Mouse (Mus musculus) spleen, postnatal 36 days (tissue): ENCODE data around the gene Samd4b.
A peak's percentile ranks its signal among the peaks of the same experiment; 100 is the strongest.

Experiments
- DNase-seq, 2 experiments: peaks; one replicate each; pipeline ENCODE4 v3.0.0; 2022; ENCODE audit warnings: low spot score in 2 of 2, mixed read lengths in 1 of 2

The Samd4b gene

DNA sequence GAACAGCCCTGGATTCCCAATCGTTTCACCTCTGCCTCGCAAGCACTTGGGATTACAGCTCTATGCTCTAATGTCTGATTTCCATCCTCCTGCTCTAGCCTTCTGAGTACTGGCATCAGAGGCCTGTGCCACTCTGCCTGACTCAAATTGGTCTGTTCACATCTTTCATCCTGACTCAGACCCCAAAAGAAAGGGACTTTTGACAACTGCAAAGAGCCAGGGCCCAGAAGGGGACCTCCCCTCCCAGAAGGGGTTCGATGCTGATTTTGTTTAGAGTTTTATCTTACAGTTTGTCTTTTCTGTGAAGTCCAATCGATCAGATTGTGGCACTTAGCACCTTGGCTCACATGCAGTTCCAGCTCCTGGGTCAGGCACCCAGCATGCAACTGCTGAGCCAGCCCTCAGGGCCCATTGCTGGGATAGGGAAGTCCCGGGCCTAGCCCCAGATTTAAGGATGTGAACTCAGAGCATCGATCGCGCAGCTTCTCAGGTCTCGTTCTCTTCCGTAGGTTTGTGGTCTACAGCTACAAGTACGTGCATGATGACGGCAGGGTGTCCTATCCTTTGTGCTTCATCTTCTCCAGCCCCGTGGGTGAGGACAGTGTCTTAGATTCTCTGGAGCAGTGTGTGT, 153.5 kb downstream of the Samd4b start:
- DNase-seq, result no peak

DNA sequence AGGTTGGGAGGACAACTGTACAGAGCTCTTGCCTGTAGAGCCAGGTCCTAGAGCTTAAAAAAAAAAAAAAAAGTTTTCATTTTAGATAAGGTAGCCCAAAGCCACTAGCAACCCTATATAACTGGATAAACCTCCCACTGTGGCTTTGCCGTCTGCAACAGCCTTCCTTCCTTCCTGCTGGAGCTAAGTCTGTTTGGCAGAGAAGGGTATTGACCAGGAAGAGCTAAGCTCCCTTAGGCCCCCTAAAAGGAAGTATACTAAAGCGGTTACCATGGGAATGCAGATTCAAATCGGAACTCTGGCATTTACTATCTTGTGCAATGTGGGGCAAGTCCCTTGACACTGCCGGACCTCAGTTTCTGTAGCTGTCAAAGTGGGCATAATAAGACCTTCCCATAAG, 155.3 kb downstream of the Samd4b start:
- peak; percentile 51 to 63 for DNase-seq

DNA sequence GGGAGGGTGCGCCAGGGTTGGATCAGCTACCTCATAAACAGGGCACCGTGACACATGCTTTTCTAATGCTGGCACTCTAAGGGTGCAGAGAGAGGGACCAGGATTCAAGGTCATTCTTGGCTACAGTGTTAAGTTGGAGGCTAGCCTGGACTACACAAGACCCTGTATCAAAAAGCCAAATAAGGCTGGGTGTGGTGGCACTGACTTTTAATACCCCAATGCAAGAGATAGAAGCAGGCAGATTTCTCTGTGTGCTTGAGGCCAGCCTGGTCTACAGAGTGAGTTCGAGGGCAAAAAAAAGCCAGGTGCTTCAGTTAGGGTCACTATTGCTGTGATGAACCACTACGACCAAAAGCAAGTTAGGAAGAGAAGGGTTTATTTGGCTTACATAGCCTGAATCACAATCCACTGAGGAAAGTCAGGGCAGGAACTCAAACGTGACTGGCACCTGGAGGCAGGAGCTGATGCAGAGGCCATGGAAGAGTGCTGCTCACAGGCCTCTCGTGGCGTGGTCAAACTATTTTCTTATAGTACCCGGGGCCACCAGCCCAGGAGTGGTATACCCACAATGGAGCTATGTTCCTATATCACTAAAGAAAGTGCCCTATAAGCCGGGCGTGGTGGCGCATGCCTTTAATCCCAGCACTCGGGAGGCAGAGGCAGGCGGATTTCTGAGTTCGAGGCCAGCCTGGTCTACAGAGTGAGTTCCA, 156.0 kb downstream of the Samd4b start:
- no peak for DNase-seq

DNA sequence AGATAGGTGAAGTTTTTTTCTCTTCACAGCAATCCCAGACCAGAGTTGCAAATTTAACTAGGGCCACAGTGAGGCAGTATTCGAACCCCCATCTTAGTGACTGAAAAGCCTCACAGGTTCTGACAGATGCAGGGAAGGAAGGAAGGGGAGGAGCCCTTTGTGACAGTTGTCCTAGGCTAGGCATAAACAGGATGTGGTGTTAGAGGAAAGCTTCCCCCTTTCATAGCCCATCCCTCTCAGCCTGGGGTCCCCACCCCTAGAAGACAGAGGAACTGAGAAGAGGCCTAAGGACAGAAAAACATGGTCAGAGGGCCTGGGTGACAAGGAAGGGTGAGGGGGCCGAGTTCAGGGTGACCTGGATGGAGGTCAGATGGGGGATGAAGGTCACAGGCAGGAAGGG, 157.2 kb downstream of the Samd4b start:
- DNase-seq, result peak; percentile 90 to 92

DNA sequence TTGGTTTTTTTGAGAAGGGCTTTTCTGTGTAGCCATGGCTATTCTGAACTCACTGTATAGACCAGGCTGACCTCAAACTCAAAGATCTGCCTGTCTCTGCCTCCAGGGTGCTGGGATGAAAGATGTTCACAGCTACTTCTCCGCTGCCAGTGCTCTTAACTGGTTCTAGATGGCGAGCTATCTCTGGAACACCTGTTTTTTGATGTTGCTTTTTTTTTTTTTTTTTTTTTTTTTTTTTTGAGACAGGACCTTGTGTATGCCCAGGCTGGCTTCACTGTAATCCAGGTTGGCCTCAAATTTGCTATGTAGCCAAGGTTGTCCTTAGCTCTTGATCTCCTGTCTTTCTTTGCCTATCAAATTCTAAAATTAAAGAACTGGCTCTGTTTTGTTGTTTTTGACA, 159.2 kb downstream of the Samd4b start:
- DNase-seq, result no peak

DNA sequence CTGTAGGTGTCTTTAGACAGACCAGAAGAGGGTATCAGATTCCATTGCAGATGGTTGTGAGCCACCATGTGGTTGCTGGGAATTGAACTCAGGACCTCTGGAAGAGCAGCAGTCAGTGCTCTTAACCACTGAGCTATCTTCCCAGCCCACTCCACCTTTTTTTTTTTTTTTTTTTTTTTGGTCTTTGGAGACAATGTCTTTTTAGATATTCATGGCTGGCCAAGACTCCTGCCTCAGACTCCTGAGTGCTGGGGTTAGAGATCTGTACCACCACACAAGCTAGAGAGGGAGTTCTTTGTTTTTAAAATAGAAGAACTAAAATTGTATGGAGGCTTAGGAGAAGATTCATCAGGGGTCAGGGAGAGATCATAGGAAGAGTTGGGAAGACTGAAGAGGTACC, 160.0 kb downstream of the Samd4b start:
- no peak for DNase-seq

DNA sequence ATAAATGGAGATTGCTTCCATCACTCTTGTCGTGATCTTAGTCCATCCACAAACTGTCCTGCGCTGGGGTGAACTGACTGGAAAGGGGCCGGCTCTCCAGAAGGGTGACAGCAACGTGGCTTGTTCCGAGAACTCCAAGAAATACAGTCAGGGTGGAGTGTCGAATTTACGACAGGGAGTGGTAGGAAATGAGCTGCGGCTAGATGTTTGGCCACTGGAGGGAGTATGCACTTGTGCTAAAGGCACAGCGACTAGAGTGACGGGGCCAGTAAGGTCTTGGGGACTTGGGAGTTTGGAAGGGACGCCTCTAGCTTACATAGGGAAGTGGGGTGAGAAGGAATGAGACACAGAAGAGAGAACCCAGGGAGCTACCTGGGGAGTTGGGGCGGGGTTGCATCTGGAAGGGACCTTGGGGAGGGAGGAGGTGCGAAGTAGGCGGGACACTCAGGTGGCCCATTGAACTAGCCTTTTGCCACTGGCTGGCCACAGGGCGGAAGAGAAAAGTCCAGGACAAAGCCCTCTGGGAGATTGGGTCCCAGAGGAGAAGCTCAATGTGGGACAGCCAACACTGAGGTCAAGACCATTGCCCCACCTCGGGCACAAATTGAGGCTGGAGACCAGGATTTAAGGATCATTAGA, 160.9 kb downstream of the Samd4b start, which contains the start of gene Gmfg:
Gene Gmfg (plus strand): TSS at position 516 of the 639 bp plus-strand sequence.
- DNase-seq, result peak; percentile 81 to 90

DNA sequence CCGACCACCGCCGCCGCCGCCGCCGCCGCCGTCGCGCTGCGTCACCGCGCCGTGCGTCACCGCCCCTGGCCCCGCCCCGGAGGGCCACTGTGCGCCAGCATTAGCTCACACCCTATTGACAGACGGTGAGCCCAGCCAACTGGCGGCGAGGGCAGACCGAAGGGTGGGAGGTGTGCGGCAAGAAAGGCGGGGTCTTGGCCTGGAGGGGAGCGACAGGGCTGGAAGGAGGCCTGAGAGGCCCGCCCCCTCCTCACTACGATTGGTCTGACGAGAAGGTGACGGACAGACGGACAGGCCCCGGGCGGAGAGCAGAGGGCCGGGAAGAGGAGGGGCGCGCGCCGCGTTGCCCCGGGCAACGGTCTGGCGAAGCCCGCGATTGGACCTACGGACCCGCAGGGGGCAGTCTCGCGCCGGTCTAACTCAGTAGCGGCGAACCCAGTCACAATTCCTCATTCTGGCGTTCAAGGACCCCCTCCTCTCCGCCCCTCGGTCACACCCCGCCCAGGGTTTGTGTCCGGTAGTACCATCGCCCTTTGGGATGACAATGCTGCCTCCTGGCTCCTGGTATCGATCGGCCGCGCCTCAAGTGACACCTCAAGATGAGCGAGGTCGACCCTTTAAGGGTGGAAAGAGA, 161.6 kb downstream of the Samd4b start:
- DNase-seq, result peak; percentile 100

DNA sequence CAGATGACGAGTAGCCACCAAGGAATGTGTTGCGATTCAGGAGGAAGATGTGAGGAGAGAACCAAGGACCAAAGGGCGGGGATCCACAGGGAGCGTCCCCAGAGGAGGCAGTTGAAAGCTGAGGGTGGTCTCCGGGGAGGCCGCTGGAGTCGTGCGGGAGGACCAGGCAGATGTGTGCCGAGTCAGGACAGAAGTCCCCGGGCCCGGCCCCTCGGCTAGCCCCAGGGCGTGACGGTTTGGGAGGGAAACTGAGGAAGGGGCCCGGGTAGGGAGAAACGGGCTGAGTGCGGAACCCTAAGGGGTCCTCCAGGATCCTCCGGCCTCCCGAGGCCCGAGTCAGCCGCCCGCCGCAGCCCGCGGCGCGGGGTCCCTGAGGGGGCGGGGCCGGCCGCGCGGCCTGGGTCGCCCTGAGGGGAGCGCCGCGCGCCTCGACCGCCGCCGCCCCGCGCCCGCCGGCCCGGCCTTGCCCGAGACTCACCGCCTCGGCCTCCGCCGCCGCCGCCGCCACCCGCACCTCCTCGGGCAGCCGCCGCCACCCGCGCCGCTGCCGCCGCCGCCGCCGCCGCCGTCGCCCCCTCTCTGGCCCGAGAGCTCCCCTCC, 162.2 kb downstream of the Samd4b start:
- DNase-seq, result peak; percentile 28 to 39

DNA sequence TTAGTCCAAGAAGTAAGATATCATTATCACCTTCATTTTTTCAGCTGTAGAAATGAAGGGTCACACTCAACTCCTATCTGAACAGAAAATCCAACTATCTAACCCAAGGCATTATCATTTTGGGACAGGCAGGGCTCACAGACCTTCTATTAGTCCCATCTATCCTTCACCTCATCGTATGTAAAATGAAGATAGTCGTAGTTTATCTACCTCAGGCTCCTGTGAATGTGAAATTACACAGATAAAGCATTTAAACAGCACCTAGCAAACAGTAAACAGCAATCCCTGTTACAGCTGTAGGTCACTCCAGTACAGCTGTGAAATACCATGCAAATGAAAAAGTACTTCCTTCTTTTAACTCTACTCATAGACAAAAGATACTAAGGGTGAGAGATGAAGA, 165.7 kb downstream of the Samd4b start:
- DNase-seq, result no peak

DNA sequence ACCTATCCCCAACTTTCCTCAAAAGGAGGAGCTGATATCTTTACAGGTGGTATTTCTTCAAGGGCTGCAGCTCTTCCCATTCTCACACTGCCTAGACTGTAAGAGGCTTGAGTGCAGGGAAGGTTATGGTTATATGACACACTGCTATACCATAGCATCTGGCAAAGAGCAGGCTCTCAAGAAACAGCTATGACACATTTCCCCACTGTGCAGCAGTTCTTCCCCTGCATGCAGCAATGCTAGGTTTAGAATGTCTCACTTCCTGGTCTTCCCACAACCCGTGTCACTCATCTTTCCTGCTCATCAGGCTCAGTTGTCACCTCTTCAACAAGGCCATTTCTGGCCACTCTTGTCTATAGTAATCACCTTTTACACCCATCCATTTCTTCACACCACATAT, 167.4 kb downstream of the Samd4b start:
- DNase-seq, result no peak

DNA sequence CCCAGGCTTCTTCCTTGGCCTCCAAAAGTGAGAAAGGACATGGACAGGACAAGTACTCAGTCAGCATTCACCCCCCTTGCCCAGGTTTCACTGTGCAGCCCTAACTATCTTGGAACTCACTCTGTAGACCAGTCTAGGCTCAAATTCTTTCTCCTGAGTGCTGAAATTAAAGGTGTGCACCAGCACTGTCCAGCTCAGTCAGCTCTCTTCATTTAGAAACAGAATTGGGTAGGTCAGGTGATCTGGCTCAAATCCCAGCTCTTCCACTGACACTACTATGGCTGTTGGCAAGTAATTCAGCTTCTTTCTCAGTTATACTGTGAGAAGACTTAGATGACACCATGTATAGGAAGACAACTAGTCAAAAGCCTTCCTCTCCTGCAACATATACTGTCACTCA, 170.2 kb downstream of the Samd4b start:
- DNase-seq, result no peak

DNA sequence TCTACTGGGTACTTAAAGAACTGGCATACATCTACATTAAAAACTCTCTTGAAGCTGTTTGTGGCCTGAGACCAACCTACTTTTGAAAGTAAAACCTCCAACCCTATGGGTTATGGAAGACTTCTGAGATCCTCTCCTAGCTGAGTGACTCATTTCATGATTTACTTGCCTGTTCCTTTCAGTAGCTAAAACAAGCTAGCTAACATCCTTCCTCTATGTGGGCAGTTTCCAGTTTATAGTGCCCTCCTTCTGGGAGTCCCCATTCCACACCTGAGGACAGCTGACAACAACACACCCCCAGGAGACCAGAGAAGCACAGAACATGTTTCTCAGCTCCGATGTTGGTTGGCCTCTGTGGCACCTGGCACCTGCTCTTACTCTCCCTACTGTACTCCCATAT, 174.9 kb downstream of the Samd4b start:
- no peak for DNase-seq

DNA sequence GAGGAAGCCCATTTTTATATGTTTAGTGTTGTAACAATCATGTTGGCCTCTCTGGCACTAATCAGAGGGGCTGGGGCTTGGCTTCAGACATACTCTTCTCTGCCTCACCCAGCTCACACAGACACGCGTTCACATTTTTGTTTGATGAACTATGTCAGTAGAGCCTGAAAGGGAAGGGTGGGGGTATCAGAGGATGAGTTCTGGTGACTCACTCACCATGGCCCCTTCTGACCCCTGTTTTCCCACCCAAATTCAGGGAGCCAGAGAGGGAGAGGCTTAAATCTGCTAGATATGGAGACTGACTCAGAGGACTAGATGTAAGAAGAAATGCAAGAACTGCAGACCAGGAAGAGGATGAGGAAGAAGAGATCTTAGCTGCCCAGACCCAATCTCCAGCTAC, 178.5 kb downstream of the Samd4b start:
- no peak for DNase-seq

DNA sequence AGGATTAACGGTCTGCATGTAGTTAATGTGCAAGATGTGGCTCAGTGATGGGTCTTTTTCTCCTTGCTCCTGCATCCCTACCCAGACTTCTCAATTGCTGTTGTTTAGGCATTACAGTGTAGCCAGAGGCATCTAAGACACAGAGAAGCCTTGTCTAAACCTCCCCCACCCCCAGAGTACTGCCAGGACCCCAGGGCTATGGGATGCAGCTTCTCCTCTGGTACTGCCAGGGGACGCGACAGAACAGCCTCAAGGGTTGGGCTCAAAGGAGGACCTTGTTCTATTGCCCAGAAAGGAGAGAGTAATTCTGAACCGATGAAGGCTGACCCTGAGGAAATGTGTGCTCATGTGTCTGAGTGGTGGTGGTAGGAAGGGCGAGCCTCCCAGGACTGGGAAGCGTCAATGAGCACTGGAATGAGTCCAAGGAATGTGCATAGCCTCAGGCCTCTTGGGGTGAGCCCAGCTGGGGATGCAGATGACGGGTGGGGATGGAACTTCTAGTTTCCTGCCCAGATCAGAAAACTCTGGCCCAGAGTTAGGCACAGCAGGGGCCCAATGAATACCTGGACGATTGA, 179.8 kb downstream of the Samd4b start:
- peak in 1 of 2 experiments; percentile 26 for DNase-seq

DNA sequence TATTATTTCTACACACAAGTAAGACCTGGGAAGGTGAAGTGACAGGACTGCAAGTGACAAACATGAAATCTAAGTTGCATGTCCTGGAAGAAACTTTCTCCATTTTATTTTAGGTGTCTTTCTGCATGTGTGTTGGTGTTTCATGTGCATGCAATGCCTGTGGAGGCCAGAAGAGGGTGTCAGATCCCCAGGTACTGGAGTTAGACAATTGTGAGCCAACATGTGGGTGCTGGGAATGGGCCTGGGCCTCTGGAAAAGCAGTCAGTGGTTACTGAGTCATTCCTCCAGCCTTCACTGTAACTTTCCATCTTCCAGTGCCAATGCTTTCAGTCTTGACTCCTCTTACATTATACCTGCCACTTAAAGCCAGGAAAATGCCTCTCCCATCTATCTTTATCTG, 180.6 kb downstream of the Samd4b start:
- DNase-seq, result no peak

DNA sequence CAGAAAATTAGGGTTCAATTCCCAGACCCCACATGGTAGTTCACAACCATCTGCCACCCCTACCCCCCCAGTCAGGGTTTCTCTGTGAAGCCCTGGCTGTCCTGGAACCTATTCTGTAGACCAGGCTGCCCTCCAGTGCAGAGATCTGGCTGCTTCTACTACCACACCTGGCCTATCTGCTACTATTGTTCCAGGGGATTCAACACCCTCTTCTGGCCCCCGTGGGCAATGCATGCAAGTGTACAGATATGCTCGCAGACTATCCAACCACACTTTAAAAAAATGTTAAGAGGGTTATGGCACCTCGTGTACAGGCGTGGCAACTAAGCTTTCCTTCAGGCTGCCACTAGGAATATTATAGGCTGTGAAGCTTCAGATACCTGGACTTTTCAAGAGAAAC, 185.1 kb downstream of the Samd4b start:
- no peak for DNase-seq

DNA sequence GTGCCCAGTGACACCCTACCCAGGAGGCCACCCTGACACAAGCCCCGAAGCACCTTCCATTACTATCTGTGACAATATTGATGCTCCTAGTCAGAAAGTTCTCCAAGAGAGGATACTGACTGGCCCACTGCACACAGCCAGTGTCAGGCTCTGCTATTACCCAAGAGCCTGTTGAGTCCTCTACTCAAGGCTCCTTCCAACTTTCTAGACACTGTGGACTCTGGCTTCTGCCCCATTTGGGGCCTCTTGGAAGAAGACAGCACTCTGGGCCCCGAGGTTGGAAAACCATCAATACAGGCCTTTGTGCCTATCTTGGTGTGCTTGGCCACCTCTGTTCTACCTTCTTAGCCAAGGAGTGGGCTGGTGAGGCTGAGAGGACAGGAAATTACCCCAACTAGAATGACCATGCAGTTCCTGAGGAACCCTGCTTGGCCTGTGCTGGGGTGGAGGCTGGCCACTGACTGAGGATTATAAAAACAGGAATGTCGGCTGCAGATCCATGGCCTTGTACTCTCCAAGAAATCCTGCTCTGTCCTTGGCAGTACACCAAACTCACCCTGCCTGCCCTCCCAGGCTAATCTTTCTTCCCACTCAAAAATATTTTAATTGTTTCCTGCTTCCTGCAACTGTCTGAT, 187.0 kb downstream of the Samd4b start:
- no peak for DNase-seq

DNA sequence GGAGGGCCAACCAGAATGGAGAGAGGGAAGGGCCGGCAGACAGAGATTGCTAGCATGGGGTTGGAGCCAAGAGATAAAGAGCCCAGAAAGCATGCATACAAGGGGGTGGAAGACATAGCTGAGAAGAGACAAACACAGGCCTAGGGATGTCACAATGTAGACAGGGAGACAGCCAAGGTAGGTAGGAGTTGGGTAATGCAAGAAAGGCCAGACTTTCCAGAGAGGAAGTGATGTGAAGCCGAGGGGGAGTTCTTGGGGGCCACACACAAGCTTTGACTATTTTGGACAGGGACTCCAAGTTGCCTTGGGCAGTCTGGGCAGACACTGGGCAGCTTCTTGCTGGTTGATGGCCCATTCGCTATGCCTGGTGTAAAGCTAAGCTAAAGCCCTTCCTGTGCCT, 196.0 kb downstream of the Samd4b start:
- DNase-seq, result no peak

DNA sequence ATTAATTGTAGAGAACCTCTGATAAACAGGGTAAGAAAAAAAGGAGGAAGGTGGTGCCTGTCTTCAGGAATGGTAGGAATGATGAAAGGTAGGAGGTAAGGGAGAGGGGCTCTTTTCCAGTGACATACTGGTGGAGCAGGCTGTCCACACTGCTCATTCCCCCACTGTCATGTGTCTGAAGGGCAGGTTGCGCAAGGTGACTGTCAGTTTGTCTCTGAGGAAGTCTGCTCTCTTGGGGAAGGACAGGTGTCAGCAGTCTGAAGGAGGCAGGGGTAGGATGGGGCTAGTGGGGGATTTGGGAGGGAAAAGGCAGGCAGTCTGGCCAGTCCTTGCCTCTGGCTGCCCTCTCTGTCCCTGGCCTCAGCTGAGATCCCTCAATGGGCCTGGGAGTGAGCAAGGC, 196.9 kb downstream of the Samd4b start:
- DNase-seq, result no peak

DNA sequence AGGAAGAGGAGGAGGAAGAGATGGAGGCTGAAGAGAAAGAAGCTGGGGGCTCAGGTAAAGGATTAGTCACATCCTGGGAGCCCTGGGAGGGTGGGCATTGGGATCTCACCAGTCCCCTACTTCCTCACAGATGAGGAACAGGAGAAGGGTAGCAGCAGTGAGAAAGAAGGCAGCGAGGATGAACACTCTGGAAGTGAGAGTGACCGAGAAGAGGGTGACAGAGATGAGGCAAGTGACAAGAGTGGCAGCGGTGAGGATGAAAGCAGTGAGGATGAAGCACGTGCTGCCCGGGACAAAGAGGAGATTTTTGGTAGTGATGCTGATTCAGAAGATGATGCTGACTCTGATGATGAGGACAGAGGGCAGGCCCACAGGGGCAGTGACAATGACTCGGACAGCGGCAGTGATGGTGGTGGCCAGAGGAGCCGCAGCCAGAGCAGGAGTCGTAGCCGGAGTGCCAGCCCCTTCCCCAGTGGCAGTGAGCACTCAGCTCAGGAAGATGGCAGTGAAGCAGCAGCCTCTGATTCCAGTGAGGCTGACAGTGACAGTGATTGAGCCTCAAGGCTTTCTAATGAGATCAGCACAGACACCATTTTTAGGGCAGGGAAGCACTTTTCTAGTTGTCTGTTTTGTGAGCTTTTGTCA, 199.1 kb downstream of the Samd4b start:
- no peak for DNase-seq
